Mouse (Mus musculus): ENCODE measurements at regions not wholly inside any gene's neighbourhood (a gene's known extent, or its start where the extent isn't known, plus 50 kb on each side); places are given as distances from the start of the nearest gene placed in this dataset.

DNA sequence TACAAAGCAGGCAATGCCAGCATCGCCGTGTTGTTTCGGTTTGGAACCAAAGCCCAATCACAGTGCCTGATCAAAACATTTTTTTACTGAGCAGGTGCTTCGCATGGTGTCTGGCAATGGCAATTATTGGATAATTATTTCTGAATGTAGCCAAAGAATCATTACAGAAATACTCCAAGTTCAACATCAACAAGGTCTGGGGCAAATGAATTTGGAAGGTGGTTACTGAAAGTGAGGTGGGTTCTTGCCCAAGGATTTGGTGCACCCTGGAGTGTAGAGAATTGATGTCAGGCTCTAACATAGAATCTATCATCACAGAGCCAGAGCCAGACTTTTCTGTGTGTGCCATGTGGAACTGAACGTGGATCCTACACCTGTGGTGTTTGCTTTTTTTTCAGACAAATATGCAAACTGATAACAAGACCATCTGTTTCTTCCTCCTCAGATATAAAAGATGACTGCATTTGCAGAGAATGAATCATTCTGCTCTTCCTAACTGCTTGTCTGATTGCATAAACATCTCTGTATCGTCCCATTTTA lies 2240.9 kb upstream of the Gm7489 start:
- TF ChIP-seq EP300 (IDR thresholded peaks at IDR 0.05; ENCODE audit: low read depth) (no peak), CTCF (IDR thresholded peaks at IDR 0.05; ENCODE audit: low read depth) (no peak)
